Mouse (Mus musculus): Measurements from ENCODE around the gene Slc39a1. TPM values are rescaled to one million over a fixed set of nuclear protein-coding genes. Genes with fewer than 3 reads are reported as not detected.
A peak's percentile ranks its signal among the peaks of the same experiment; 100 is the strongest.

Gene Slc39a1
- total RNA-seq, 2 experiments from 2014 or later, result 41.6 to 50.6 TPM

DNA sequence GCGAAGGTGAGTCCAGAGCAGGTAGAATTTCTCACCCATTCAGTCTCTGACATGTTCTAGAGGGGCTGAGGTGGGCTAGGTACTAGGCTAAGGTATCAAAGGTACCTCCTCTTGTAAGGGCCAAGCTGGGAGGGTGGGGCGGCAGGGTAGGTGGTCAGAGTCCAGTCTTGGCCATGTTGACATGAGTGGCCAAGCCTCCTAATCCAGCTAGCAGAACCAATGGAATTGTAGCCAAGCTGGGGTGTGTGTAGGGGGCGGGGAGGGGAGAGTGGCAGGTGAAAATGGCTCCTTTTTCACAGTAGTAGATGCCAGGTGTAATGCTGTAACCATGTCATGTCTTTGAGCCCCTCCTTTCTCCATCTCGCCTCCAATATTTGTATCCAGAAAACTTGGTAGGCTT, 10.5 kb downstream of the Slc39a1 start:
- no peak for TF ChIP-seq CTCF (IDR thresholded peaks at IDR 0.05)
- Histone ChIP-seq H3K27ac (no peak overlapping the region), H3K4me3 (no peak overlapping the region)
- DNase-seq, result peak; percentile 14
- intact Hi-C loops (cut with DNase I), result no loop called here

DNA sequence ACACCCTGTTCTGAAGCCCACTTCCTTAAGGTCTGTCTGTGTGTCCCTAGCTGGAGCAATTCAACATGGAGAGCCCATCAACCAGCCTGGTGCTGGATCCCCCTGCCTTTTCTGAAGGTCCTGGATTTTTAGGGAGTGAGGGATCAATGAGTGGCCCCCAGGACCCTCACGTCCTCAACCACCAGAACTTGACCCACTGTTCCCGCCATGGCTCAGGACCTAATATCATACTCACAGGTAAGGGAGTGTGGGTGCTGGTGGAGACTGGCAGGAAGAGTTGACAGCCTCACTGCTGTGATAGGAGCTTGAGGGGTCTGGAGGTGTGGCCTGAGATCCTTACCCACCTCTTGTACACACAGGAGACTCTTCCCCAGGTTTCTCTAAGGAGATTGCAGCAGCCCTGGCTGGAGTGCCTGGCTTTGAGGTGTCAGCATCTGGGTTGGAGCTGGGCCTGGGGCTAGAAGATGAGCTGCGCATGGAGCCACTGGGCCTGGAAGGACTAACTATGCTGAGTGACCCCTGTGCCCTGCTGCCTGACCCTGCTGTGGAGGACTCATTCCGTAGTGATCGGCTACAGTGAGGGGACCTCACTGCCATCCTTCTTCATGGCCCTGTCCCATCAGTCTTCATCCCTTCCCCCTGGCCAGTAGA, 15.3 kb downstream of the Slc39a1 start:
- intact Hi-C loops (cut with DNase I), result loop anchor here (10.0 kb wide), 1 partner anchor 48 kb away; the partner anchor contains the start of genes Rab13 and Rps27
- Histone ChIP-seq H3K27ac (no peak overlapping the region), H3K4me3 (no peak overlapping the region)
- TF ChIP-seq CTCF (IDR thresholded peaks at IDR 0.05), result no peak
- DNase-seq, result no peak

DNA sequence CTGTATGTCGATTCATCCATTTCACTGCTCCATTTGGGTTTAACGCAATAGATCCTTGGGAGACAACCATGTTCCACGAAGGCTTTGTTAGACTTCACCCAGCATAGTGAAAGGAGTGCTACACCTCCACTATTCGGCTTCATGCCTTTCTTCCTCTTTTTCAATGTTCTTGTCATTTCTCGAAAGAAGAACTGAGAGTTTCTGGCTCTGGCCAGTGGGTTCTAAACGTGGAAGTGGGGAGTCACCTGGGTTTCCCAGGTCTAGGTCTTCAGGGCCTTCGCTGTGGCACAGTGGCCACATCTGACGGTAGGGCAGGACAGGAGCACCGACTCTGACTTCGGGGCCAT, 16.7 kb downstream of the Slc39a1 start:
- DNase-seq, result no peak
- intact Hi-C loops (cut with DNase I), result loop anchor here (5.0 to 10.0 kb wide), 2 partner anchors 50 to 108 kb away; partner anchors contain the start of genes Rab13 and Rps27
- peak overlapping the region; percentile 100 for H3K27ac ChIP-seq
- H3K4me3 ChIP-seq, result peak overlapping the region; percentile 98
- no peak for TF ChIP-seq CTCF (IDR thresholded peaks at IDR 0.05)

DNA sequence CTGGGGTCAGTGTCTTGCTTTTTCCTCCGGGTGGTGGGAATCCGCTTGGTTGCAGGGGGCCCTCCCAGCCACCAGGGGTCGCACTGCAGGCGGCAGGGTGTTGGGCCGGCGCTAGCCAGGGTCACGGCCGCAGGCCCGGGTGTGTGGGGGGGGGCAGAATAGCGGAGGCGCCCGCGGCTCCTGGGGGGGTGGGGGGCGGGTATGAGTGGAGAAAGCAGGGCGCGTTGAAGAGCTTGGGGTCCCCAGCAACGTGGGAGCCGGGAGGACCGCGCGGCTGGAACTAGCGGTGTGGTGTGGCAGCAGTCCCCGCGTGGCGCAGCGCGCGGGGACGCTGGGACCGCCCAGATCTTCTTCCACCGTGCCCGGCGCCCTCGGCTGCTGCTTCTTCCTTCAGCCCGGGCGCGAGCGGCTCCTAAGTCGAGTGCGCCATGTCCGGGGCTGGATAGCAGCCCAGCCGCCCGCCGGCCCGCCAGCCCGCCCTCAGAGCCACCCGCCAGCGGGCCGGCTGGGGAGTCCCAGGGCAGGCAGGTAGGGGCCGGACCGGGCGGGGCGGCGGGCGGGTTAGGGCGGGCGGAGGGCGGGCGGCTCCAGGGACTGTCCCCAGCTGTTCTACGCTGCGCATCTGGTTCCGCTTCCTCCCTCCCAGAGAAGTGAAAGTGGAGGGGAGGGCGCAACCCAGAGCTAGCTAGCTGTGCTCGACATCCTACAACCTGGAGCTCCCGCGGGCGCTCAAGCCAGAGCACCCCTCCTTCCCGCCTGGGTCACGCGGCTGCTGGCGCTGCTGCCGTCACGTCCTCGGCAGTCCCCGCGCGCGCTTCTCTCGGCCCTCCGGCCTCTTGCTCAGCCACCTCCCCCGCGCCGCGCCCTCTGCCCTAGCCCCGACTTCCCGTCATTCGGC, 17.3 kb downstream of the Slc39a1 start, which contains the start of gene Dennd4b:
Gene Dennd4b (plus strand): TSS at position 152 of the 898 bp plus-strand sequence.
- no peak; the same call in none of the 2 replicates for TF ChIP-seq CTCF (IDR thresholded peaks at IDR 0.05)
- peak within 1 kb of the TSS; percentile 98 for H3K4me3 ChIP-seq
- peak within 1 kb of the TSS; percentile 100 for H3K27ac ChIP-seq
- peak; percentile 97 for DNase-seq
- intact Hi-C loops (cut with DNase I), result loop anchor here (5.0 to 10.0 kb wide), 2 partner anchors 50 to 107 kb away; partner anchors contain the start of genes Rab13 and Rps27

DNA sequence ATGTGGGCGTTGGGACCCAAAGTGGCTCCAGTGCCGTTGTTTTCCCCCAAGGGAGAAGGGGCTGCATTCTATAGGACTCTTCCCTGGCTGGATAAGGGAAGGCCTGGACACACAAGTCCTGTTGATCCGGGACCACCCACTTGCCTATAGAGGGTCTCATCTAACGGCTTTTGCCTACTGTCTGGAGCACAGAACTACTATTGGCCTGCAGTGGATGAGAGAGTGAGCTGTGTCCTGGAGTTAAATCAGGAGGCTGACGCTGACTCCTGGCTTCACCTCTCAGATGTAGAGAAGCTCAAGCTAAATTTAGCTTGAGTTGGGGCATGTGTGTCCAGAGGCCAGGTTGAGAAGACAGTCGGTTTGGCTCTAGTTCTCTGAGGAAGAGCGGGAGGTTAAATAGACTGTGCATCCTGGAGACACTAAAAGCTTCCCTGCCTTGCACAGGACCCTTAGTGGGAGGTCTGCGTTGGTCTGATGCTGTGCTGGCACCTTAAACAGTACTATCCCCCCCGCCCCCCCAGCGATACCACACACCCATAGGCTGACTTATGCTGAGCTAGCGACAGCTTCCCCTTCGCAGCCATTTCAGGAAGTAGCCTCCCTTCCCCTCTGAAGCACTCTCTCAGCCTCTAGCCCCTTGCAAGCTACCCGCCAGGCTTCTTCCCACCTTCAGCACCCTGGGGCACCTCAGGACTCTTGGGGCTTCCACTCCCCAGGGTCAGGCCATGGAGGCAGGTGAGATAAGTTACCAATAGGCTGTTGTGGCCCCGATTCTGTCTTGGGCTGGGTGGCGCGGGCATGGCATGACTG, 18.2 kb downstream of the Slc39a1 start:
- peak; percentile 84 for DNase-seq
- Histone ChIP-seq H3K4me3 (peak overlapping the region; percentile 98), H3K27ac (peak overlapping the region; percentile 100)
- intact Hi-C loops (cut with DNase I), result loop anchor here (5.0 to 10.0 kb wide), 2 partner anchors 51 to 106 kb away; partner anchors contain the start of genes Rab13 and Rps27
- no peak for TF ChIP-seq CTCF (IDR thresholded peaks at IDR 0.05)

DNA sequence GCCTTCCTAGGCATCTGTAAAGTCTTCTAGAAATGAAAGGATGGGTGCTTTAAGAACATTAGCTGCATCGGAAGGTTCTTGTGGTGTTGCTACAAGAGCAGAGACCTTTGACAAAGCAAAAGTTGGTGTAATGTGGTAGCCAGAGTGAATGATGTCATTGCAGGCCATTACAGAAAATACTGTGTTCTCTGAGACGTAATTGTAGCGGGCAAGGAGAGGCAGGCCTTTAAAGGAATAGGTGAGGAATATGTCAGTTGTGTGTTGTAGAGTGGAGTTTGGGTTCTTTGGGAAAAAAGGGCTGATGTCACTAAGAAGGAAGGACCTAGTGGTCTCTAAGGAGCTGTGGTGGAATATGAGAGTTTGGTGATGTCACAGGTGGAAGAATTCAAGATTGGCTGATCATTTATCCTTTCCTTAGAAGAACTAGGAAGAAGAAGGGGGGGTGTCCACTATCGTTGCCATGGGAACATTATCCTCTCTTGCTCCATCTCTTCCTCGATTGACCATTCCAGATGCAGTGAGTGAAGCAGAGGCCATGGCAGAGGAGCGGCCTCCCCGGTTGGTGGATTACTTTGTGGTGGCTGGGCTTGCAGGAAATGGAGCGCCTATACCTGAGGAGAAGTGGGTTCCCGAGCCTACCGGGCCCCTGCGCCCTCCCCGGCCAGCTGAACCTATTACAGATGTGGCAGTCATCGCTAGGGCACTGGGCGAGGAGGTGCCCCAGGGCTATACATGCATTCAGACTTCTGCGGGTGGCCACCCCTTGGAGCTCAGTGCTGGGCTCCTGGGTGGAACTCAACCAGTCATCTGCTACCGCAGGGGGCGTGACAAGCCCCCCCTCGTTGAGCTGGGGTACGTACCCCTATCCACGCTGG, 19.2 kb downstream of the Slc39a1 start:
- intact Hi-C loops (cut with DNase I), result loop anchor here (5.0 to 10.0 kb wide), 2 partner anchors 52 to 105 kb away; partner anchors contain the start of genes Rab13 and Rps27
- DNase-seq, result no peak

DNA sequence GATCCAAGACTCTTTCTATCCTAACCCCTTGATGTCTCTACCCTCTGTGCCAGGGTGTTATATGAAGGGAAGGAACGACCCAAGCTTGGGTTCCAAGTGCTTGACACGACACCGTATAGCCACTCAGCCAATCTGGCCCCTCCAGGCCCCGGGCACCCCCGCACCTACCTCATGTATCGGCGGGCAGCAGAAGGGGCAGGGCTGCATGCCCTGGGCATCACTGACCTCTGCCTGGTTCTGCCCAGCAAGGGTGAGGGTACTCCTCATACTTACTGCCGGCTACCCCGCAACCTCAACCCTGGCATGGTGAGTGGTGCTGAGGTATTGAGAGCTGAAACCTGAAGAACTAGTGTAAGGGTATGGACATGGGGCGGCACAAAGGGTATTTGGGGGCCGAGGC, 20.2 kb downstream of the Slc39a1 start:
- H3K27ac ChIP-seq, result peak overlapping the region; percentile 100; the same call in 1 of the 2 replicates
- no peak overlapping the region for H3K4me3 ChIP-seq
- no peak for DNase-seq
- intact Hi-C loops (cut with DNase I), result loop anchor here (5.0 to 10.0 kb wide), 2 partner anchors 53 to 104 kb away; partner anchors contain the start of genes Rab13 and Rps27
- no peak for TF ChIP-seq CTCF (IDR thresholded peaks at IDR 0.05)

More for the DNA sequence above, 19.2 kb downstream of the Slc39a1 start:
- peak overlapping the region; percentile 98 for H3K4me3 ChIP-seq
- TF ChIP-seq CTCF (IDR thresholded peaks at IDR 0.05), result no peak
- H3K27ac ChIP-seq, result peak overlapping the region; percentile 100

DNA sequence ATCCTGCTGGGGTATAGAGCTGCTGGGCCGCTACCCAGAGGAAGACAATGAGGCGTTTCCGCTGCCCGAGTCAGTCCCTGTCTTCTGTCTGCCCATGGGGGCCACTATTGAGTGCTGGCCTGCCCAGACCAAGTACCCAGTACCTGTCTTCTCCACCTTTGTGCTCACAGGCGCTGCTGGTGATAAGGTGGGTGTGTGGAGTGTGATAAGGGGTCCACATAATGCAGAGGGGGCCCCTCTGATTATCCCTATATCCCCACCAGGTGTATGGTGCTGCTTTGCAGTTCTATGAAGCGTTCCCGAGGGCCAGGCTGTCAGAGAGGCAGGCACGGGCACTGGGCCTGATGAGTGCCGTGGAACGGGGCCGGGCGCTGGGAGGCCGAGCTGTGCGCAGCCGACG, 21.0 kb downstream of the Slc39a1 start:
- DNase-seq, result no peak
- H3K4me3 ChIP-seq, result no peak overlapping the region
- no peak for TF ChIP-seq CTCF (IDR thresholded peaks at IDR 0.05)
- H3K27ac ChIP-seq, result no peak overlapping the region
- intact Hi-C loops (cut with DNase I), result loop anchor here (5.0 to 10.0 kb wide), 2 partner anchors 54 to 103 kb away; partner anchors contain the start of genes Rab13 and Rps27

DNA sequence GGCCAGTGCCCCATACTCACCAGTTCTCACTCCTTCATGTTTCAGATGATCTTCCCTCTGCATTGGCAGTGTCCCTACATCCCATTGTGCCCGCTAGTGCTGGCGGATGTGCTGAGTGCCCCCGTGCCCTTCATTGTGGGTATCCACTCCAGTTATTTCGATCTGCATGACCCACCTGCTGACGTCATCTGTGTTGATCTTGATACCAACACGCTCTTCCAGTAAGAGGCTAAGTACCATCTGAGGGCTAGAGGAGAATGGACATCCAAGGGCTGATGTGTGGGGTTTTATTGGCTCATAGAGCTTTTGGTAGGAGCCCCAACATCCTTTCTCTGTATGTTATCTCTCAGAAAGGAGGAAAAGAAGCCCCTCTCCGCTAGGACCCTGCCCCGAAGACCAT, 22.8 kb downstream of the Slc39a1 start:
- no peak for TF ChIP-seq CTCF (IDR thresholded peaks at IDR 0.05)
- H3K4me3 ChIP-seq, result no peak overlapping the region
- DNase-seq, result no peak
- intact Hi-C loops (cut with DNase I), result no loop called here
- H3K27ac ChIP-seq, result no peak overlapping the region

DNA sequence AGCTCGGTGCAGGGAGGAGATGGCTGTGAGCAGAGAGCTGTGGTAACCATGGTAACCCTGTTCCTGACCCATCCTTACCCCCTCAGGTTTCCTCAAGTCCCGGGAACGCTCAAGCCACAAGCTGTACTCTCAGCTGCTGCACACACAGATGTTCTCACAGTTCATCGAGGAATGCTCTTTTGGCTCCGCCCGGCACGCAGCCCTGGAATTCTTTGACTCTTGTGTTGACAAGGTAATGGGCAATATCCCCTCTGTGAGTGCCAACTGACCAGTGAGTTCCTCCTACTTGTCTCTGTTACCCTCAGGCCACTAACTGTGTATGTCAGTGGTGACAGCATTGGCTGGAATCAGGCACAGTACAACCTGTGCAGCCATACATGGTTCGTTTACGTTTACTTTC, 24.2 kb downstream of the Slc39a1 start:
- intact Hi-C loops (cut with DNase I), result no loop called here
- Histone ChIP-seq H3K4me3 (no peak overlapping the region), H3K27ac (no peak overlapping the region)
- no peak for DNase-seq
- TF ChIP-seq CTCF (IDR thresholded peaks at IDR 0.05), result no peak

DNA sequence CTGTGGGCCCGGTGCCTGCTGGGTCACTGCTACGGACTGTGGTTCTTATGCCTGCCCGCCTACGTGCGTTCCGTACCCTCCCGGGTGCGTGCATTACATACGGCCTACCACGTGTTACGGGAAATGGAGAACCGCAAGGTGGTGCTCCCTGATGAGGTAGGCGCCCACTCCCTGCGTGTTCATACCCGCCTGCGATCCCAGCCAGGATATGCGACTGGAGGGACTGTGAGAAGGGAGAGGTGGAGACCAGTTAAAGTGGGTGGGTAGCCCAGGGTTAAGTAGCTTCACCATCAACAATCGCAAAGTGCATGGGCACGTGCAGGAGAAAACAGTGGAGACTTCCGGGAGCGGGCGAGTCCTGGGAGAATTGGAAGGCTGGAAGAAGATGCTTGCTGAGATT, 25.9 kb downstream of the Slc39a1 start:
- no peak for DNase-seq
- intact Hi-C loops (cut with DNase I), result no loop called here
- no peak overlapping the region for H3K4me3 ChIP-seq
- no peak for TF ChIP-seq CTCF (IDR thresholded peaks at IDR 0.05)
- no peak overlapping the region for H3K27ac ChIP-seq

Data from gastrocnemius, adult 2 months (tissue).